Mouse (Mus musculus) lung, embryonic 14.5 days (tissue): ENCODE data around the gene L1cam. TPM values are rescaled to one million over a fixed set of nuclear protein-coding genes. Genes with fewer than 3 reads are reported as not detected.

Source experiments
- ATAC-seq: fragments of 200-750 bp; cut with Nextera tagmentation; 2 replicates; pipeline ENCODE4 v1.8.0; 2017; ENCODE audit warnings: mild to moderate bottlenecking, moderate TSS enrichment, moderate library complexity; ENCODE audit not compliant: insufficient read depth
- DNase-seq: peaks from one replicate; pipeline ENCODE4 v3.0.0-alpha.2; 2015
- H3K27ac ChIP-seq: fragments of 300-500 bp; sonication (generic); 2 replicates; pipeline ENCODE4 v1.5.1; 2014; ENCODE audit warnings: low read depth, mild to moderate bottlenecking, moderate library complexity
- H3K27me3 ChIP-seq: fragments of 300-500 bp; sonication (generic); 2 replicates; pipeline ENCODE4 v1.6.1; 2014; ENCODE audit warnings: low read length, control low read depth; ENCODE audit not compliant: insufficient read depth
- H3K36me3 ChIP-seq: fragments of 300-500 bp; sonication (generic); 2 replicates; pipeline ENCODE4 v1.6.1; 2014; ENCODE audit warnings: control low read depth; ENCODE audit not compliant: insufficient read depth
- H3K4me1 ChIP-seq: fragments of 300-500 bp; sonication (generic); 2 replicates; pipeline ENCODE4 v1.6.1; 2014; ENCODE audit warnings: antibody characterized with exemption, control low read depth; ENCODE audit not compliant: insufficient read depth
- H3K4me2 ChIP-seq: fragments of 300-500 bp; sonication (generic); 2 replicates; pipeline ENCODE4 v1.6.1; 2014; ENCODE audit warnings: mild to moderate bottlenecking
- H3K4me3 ChIP-seq: fragments of 300-500 bp; sonication (generic); 2 replicates; pipeline ENCODE4 v1.5.1; 2014; ENCODE audit warnings: low read depth, low read length
- H3K9ac ChIP-seq: fragments of 300-500 bp; sonication (generic); 2 replicates; pipeline ENCODE4 v1.6.1; 2014
- H3K9me3 ChIP-seq: fragments of 300-500 bp; sonication (generic); 2 replicates; pipeline ENCODE4 v1.6.1; 2016; ENCODE audit warnings: low read depth, low read length, control low read depth
- CTCF ChIP-seq: IDR thresholded peaks from 2 replicates; pipeline ENCODE4 v1.5.1; 2016; ENCODE audit warnings: antibody characterized with exemption, low read depth
- WGBS: fragments of 180-500 bp; shearing (Covaris S2); extraction: QIAGEN DNeasy Blood & Tissue Kit; methylation state at CpG from one replicate; pipeline ENCODE4 v1.1.7; 2014; 5-methylcytosine and 5-hydroxymethylcytosine counted together
- polyA plus RNA-seq: library from polyadenylated mRNA; unstranded; fragments of >200 nt; fragmentation: Nextera tagmentation; extraction: Ambion mirVana; gene quantifications from 2 replicates; pipeline ENCODE4 v1.2.1, GENCODE M21; 2014

Gene L1cam
- polyA plus RNA-seq, 1 experiment from 2014 or later, result 1.5 TPM

DNA sequence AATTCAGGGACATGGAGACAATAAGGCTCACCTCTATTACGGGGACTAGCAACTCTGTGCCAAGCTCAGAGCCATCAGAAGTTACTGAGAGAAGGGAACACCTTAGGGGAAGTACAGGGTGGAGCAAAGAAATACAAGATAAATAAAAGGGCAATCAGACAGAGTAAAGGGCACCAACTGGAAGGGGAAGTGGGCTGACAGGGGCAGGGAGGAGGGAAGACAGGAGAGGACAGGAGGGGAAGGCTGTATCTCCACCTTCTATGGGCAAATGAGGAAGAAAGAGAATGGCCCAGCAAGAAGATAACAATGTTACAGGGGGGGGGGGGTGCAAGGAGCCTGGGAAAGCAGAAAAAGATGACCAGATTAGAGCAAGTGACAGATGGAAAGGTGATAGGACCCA is 18.9 kb downstream of the L1cam start:
- Histone ChIP-seq H3K4me2 (no peak overlapping the region), H3K27me3 (peaks cover 13% of the 10 kb centered on the region), H3K36me3 (no peaks in the 10 kb centered on the region), H3K9ac (no peak overlapping the region), H3K4me3 (no peak overlapping the region), H3K9me3 (no peaks in the 10 kb centered on the region), H3K27ac (no peak overlapping the region), H3K4me1 (no peaks in the 10 kb centered on the region)
- TF ChIP-seq CTCF, result no peak
- DNase-seq, result no peak
- ATAC-seq, result no peak
- WGBS, result 75% methylated on average over 1 of the region's 1 CpGs

- Histone ChIP-seq H3K4me3 (no peak overlapping the region), H3K36me3 (no peaks in the 10 kb centered on the region), H3K4me2 (no peak overlapping the region), H3K27ac (no peak overlapping the region), H3K4me1 (no peaks in the 10 kb centered on the region), H3K9me3 (no peaks in the 10 kb centered on the region), H3K9ac (no peak overlapping the region), H3K27me3 (peaks cover 13% of the 10 kb centered on the region)
- no peak for TF ChIP-seq CTCF
- DNase-seq, result no peak
- WGBS, result 59% methylated on average over 2 of the region's 2 CpGs
- no peak for ATAC-seq
Observed at GRCm38 (mm10) chrX:73875881-73876280, 20.0 kb downstream of the L1cam start.

- Histone ChIP-seq H3K27ac (no peak overlapping the region), H3K4me2 (no peak overlapping the region), H3K9ac (no peak overlapping the region), H3K4me1 (no peaks in the 10 kb centered on the region), H3K9me3 (no peaks in the 10 kb centered on the region), H3K4me3 (no peak overlapping the region), H3K36me3 (no peaks in the 10 kb centered on the region), H3K27me3 (no peaks in the 10 kb centered on the region)
- no peak for TF ChIP-seq CTCF
- no peak for DNase-seq
- WGBS, result 67% methylated on average over 1 of the region's 1 CpGs
- no peak for ATAC-seq
Observed at GRCm38 (mm10) chrX:73871956-73872355, 23.9 kb downstream of the L1cam start.

- Histone ChIP-seq H3K9me3 (no peaks in the 10 kb centered on the region), H3K4me2 (no peak overlapping the region), H3K4me3 (no peak overlapping the region), H3K9ac (no peak overlapping the region), H3K4me1 (no peaks in the 10 kb centered on the region), H3K36me3 (no peaks in the 10 kb centered on the region), H3K27ac (no peak overlapping the region), H3K27me3 (no peaks in the 10 kb centered on the region)
- TF ChIP-seq CTCF, result no peak
- ATAC-seq (no peak), DNase-seq (no peak)
Observed at GRCm38 (mm10) chrX:73871474-73871873, 24.4 kb downstream of the L1cam start.

DNA sequence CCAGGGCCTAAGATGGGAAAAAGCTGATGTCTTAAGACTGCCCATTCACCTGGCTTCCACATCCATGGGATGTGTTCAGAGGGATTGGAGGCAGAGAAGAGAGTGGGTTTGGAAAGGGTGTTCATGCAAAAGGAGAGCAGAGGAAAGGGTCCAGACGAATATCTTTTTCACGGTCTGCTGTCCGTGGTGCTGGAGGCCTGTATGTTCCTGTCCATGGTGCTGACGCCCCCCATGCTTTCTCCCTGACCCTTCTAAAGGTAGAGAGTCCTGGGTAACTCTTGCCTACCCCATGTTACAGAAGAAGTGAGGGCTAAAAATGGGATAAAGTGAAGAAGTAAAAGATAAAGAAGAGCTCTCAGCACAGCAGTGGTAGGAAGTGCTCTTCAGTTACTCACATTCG is 26.6 kb downstream of the L1cam start:
- H3K9ac ChIP-seq, result no peak overlapping the region
- H3K4me2 ChIP-seq, result no peak overlapping the region
- H3K4me1 ChIP-seq, result no peaks in the 10 kb centered on the region
- H3K27me3 ChIP-seq, result no peaks in the 10 kb centered on the region
- H3K9me3 ChIP-seq, result no peaks in the 10 kb centered on the region
- DNase-seq (peak; percentile 65), ATAC-seq (no peak)
- H3K4me3 ChIP-seq, result no peak overlapping the region
- WGBS, result 9% methylated on average over 5 of the region's 5 CpGs
- no peak for TF ChIP-seq CTCF
- H3K27ac ChIP-seq, result no peak overlapping the region
- H3K36me3 ChIP-seq, result no peaks in the 10 kb centered on the region

GRCm38 (mm10) chrX:73867852-73868251 is 28.1 kb downstream of the L1cam start:
- DNase-seq (no peak), ATAC-seq (no peak)
- H3K4me3 ChIP-seq, result no peak overlapping the region
- no peaks in the 10 kb centered on the region for H3K9me3 ChIP-seq
- H3K4me1 ChIP-seq, result no peaks in the 10 kb centered on the region
- no peaks in the 10 kb centered on the region for H3K36me3 ChIP-seq
- 52% methylated on average over 1 of the region's 1 CpGs for whole genome bisulfite sequencing
- no peak overlapping the region for H3K27ac ChIP-seq
- no peak overlapping the region for H3K9ac ChIP-seq
- no peak for TF ChIP-seq CTCF
- no peaks in the 10 kb centered on the region for H3K27me3 ChIP-seq
- H3K4me2 ChIP-seq, result no peak overlapping the region

DNA sequence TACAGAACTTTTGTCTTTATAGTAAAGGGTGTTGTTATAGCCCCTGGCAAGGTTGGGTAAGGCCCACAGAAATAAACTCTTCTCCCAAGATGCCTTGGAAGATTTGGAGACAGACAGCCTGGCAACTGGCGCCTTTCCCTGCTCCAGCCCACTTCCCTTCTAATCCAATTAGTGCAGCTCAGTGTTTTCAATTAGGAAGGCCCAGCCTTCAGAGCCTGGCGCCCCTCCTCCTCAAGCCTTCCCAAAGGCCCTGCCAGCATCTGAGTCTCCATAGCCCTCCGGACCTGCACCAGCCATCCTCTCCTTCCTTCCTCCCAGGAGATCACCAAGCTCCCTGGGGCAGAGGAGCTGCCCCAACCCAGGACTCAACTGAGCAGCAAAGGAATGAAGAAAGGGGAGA is 28.6 kb downstream of the L1cam start:
- H3K4me2 ChIP-seq, result no peak overlapping the region
- H3K9me3 ChIP-seq, result no peaks in the 10 kb centered on the region
- no peak overlapping the region for H3K4me3 ChIP-seq
- no peaks in the 10 kb centered on the region for H3K27me3 ChIP-seq
- H3K9ac ChIP-seq, result no peak overlapping the region
- H3K36me3 ChIP-seq, result no peaks in the 10 kb centered on the region
- ATAC-seq, result no peak
- DNase-seq, result no peak
- H3K27ac ChIP-seq, result no peak overlapping the region
- 14% methylated on average over 3 of the region's 3 CpGs for WGBS
- no peaks in the 10 kb centered on the region for H3K4me1 ChIP-seq
- TF ChIP-seq CTCF, result no peak

GRCm38 (mm10) chrX:73864692-73865091 is 31.2 kb downstream of the L1cam start:
- WGBS, result 38% methylated on average over 3 of the region's 3 CpGs
- no peak for TF ChIP-seq CTCF
- no peak for DNase-seq
- no peak overlapping the region for H3K4me2 ChIP-seq
- no peak overlapping the region for H3K27ac ChIP-seq
- H3K4me3 ChIP-seq, result no peak overlapping the region
- no peaks in the 10 kb centered on the region for H3K4me1 ChIP-seq
- H3K9me3 ChIP-seq, result no peaks in the 10 kb centered on the region
- ATAC-seq, result no peak
- no peaks in the 10 kb centered on the region for H3K36me3 ChIP-seq
- no peak overlapping the region for H3K9ac ChIP-seq
- no peaks in the 10 kb centered on the region for H3K27me3 ChIP-seq
